Mouse (Mus musculus) layer of hippocampus, adult 8-10 months (tissue): ENCODE measurements around the gene 4930507D05Rik. TPM values are rescaled to one million over a fixed set of nuclear protein-coding genes. Genes with fewer than 3 reads are reported as not detected.
"Not testable (repeated sequence)": the region's sequence is repeated elsewhere in the genome, so short reads cannot be mapped to it uniquely, and the experiment has no call there.

Source experiments
- DNase-seq, 2 experiments: peaks; one replicate each; pipeline ENCODE4 v3.0.0; 2022; ENCODE audit warnings: low spot score in 2 of 2
- total RNA-seq, 4 experiments: library from RNA; stranded (reverse); gene quantifications; 2 replicates each; pipeline ENCODE4 v1.2.4; 2022

The 4930507D05Rik gene
- 1 to 10 TPM in 3 of 4 experiments, under 1 TPM in 1; 0.92 to 1.2 (median 1.1) TPM for total RNA-seq

- DNase-seq: peak; percentile 87 to 93
Observed at GRCm38 (mm10) chr10:62449364-62450279, at the start of gene 4930507D05Rik, which contains the start of gene Supv3l1. TSS of gene 4930507D05Rik (plus strand) at chr10:62449489. TSS of gene Supv3l1 (minus strand) at chr10:62449738.

GRCm38 (mm10) chr10:62401641-62402111 lies 47.6 kb upstream of the 4930507D05Rik start:
- peak in 1 of 2 experiments; percentile 50 for DNase-seq

- no peak for DNase-seq
Observed at GRCm38 (mm10) chr10:62404901-62405300, 44.4 kb upstream of the 4930507D05Rik start.

- peak; percentile 43 to 60 for DNase-seq
Observed at GRCm38 (mm10) chr10:62410943-62411342, 38.3 kb upstream of the 4930507D05Rik start.

- DNase-seq: no peak
Observed at GRCm38 (mm10) chr10:62411431-62412410, 37.6 kb upstream of the 4930507D05Rik start.

GRCm38 (mm10) chr10:62412906-62413605 lies 36.2 kb upstream of the 4930507D05Rik start:
- no peak for DNase-seq

GRCm38 (mm10) chr10:62413606-62413982 lies 35.7 kb upstream of the 4930507D05Rik start:
- no peak for DNase-seq

GRCm38 (mm10) chr10:62418831-62419356 lies 30.4 kb upstream of the 4930507D05Rik start:
- no peak for DNase-seq

GRCm38 (mm10) chr10:62419422-62419821 lies 29.9 kb upstream of the 4930507D05Rik start:
- DNase-seq: no peak

GRCm38 (mm10) chr10:62420399-62420798 lies 28.9 kb upstream of the 4930507D05Rik start:
- no peak for DNase-seq

- DNase-seq: no peak
Observed at GRCm38 (mm10) chr10:62421127-62421526, 28.2 kb upstream of the 4930507D05Rik start.

- no peak for DNase-seq
Observed at GRCm38 (mm10) chr10:62422255-62422654, 27.0 kb upstream of the 4930507D05Rik start, which contains the start of gene Hkdc1. TSS of gene Hkdc1 (minus strand) at chr10:62422491.

GRCm38 (mm10) chr10:62425081-62425871 lies 24.0 kb upstream of the 4930507D05Rik start:
- DNase-seq: no peak

GRCm38 (mm10) chr10:62430427-62430826 lies 18.9 kb upstream of the 4930507D05Rik start:
- no peak for DNase-seq

GRCm38 (mm10) chr10:62450280-62450640 lies 971 bp downstream of the 4930507D05Rik start:
- no peak for DNase-seq

- not testable (repeated sequence) for DNase-seq
Observed at GRCm38 (mm10) chr10:62452001-62452400, 2.7 kb downstream of the 4930507D05Rik start.

- no peak for DNase-seq
Observed at GRCm38 (mm10) chr10:62461321-62461720, 12.0 kb downstream of the 4930507D05Rik start.

- DNase-seq: no peak
Observed at GRCm38 (mm10) chr10:62469736-62470135, 20.4 kb downstream of the 4930507D05Rik start.

GRCm38 (mm10) chr10:62471105-62471504 lies 21.8 kb downstream of the 4930507D05Rik start:
- DNase-seq: no peak

GRCm38 (mm10) chr10:62474944-62475343 lies 25.7 kb downstream of the 4930507D05Rik start:
- no peak for DNase-seq
